Mouse (Mus musculus): Measurements from ENCODE around the gene Syne3.

Syne3 gene

GRCm38 (mm10) chr12:104908024-104908781, 101.4 kb downstream of the Syne3 start:
- in situ Hi-C loops (cut with MboI, MseI): loop anchor here in 1 of 2 experiments (10.0 kb wide), 1 partner anchor 1993 kb away; no protein-coding TSS in a partner anchor

DNA sequence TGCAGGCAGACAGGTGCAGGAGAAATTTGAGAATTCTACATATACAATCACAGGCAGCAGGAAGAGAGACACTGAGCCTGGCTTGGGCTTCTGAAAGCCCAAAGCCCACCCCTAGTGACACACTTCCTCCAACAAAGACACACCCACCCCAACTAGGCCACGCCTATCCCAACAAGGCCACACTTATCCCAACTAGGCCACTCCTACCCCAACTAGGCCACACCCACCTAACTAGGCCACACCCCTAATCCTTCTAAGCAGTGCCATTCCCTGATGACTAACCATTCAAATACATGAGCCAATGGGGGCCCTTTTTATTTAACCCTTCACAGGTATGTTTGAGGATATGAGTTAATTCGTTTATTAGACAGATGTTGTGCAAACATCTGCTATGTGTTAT, 102.5 kb downstream of the Syne3 start:
- in situ Hi-C loops (cut with MboI, MseI): loop anchor here in 1 of 2 experiments (10.0 kb wide), 1 partner anchor 1992 kb away; no protein-coding TSS in a partner anchor

DNA sequence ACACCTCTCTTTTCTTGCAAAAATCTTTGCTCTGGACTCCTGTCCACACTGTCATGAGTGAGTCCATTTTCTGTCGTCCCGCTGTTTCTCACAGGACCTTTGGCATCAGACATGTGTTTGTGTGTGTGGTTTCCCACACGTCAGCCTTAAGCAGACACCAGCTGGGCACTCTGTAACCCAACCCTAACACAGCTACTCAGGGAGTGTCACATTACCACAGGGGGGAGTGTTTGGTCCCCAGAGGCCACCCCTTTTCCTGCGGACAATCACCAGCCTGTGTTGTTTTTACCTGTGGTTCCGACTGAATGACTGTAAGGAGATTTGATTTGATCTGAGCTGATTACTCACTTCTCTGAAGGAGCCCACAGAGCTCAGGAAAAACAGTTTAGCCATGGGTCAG, 105.5 kb downstream of the Syne3 start:
- in situ Hi-C loops (cut with MboI, MseI): loop anchor here in 1 of 2 experiments (10.0 kb wide), 1 partner anchor 1989 kb away; no protein-coding TSS in a partner anchor

DNA sequence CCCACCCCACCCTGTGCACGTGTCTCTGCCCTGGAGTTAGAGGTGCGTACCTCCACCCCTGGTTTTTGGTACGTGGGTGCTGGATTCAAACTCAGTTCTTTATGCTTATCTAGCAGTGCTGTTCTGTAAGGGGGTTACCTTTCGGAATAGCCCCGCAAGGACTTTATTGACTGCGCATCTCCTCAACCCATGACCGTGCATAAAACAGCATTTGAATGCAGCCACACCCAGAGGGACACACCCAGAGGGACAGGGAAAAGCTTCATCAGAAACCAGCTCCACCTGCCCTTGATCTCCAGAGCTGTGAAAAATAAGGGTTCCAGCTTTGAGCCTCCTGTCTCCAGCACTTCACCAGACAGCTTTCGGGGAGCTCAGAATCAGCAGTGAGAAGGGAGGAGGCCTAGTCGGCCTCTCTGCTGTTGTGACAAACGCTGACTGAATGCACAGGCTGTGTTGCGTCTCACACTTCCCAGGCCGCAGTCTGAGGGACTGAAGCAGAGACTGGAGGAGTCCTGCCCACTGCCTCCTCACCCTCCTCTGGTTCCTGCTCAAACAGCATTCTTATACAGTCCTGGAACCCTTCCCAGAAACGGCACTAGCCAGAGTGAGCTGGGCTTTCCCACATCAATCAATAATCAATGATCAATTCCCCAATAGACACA, 107.1 kb downstream of the Syne3 start:
- in situ Hi-C loops (cut with MboI, MseI): loop anchor here in 1 of 2 experiments (10.0 kb wide), 1 partner anchor 1988 kb away; no protein-coding TSS in a partner anchor

- in situ Hi-C loops (cut with MboI, MseI): loop anchor here in 1 of 2 experiments (10.0 kb wide), 1 partner anchor 1987 kb away; no protein-coding TSS in a partner anchor
Measured at GRCm38 (mm10) chr12:104901320-104901719, 108.3 kb downstream of the Syne3 start.

DNA sequence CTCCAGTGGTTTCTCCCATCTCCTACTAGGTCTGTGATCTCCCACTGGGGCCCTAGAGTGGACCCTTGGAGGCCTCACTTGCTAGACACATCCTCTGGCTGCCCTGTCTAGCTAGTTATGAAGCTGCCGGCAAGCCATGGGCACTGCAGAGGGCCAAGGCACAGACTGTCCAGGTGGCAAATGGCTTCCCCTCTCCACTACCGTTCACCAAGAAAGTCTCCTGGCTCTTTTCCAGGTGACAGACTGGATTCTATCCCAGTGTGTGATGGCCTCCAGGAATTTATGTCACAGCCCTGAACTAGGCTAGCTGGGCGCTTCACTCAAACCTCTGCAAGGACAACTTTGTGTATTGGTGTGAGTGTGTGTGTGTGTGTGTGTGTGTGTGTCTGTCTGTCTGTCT, 109.8 kb downstream of the Syne3 start:
- in situ Hi-C loops (cut with MboI, MseI): loop anchor here in 1 of 2 experiments (10.0 kb wide), 1 partner anchor 1985 kb away; no protein-coding TSS in a partner anchor

DNA sequence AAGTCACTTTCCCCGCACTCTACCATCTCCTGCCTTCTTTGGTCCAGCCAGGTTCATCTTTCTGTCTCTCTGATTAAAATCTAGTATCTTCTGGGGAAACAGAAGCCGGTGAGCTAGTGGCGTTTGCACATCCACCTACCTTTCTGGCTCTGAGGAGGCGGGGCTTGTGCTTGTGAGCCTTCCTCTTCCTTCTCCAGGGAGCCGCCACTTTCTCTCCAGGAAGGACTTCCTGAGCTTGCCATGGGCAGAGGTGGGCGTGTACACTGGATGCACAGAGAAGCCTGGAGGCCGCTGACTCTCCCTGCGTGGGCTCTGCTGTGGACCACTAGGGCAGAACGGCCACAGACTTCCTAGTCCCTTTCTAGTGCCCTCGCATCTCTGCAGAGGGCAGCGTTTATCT, 110.4 kb downstream of the Syne3 start:
- in situ Hi-C loops (cut with MboI, MseI): no loop called here

DNA sequence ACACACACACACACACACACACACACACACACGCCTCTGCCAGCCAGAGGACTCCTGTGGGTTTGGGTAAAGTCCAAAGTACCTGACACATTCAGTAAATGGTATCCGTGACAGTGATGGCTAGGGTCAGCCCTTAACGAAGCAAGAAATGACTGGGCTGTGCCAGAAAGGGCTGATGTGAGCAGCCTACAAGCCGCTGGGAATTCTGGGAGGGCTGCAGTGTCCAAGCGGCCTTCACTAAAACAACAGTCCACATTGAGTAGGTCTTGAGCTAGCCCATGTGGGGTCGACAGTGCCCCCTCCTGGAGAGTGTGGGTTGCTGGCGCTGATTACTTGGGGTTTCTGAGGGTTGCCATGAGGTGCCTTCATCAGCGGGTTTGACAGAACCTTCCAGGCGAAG, 110.9 kb downstream of the Syne3 start:
- in situ Hi-C loops (cut with MboI, MseI): no loop called here

- in situ Hi-C loops (cut with MboI, MseI): no loop called here
Measured at GRCm38 (mm10) chr12:104897051-104897618, 112.5 kb downstream of the Syne3 start.

DNA sequence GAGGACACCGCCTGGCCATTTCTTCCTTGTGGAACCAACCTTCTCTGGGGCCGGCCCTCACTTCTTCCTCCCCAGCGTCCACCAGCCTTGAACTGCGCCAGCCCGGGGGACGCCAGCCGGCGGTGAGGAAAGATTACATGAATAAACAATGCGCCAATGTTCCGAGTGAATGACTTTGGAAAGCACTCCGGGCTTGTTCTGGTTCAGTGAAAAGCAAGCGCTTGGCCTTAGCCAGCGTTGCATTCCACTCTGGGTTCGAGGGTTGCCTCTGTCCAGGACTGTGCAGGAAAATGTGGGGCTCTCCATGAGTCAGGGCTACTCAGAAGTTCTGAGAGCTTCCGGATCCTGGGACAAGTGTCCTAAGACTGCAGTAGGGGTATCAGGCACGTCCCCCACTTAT, 113.0 kb downstream of the Syne3 start:
- in situ Hi-C loops (cut with MboI, MseI): no loop called here

GRCm38 (mm10) chr12:104892245-104892644, 117.4 kb downstream of the Syne3 start:
- in situ Hi-C loops (cut with MboI, MseI): no loop called here

DNA sequence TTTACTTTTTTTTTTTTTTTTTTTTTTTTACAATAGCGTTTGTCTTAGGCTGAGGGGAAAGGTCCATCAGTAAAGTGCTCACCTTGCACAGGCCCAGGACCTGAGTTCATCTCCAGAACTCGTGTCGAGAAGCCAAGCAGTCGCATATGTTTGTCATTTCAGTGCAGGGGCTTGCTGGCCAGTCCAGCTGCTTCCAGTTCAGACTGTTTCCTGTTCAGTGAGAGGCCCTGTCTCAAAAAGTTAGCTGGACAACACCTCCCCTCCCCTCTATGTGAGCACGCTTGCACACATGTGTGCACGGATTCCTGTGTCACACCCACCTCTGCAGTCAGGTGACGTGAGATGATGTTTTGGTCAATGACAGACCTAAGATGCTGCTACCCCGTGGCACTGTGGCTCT, 119.5 kb downstream of the Syne3 start:
- in situ Hi-C loops (cut with MboI, MseI): no loop called here

GRCm38 (mm10) chr12:104886104-104886503, 123.5 kb downstream of the Syne3 start:
- in situ Hi-C loops (cut with MboI, MseI): no loop called here

- in situ Hi-C loops (cut with MboI, MseI): no loop called here
Measured at GRCm38 (mm10) chr12:104882533-104882932, 127.1 kb downstream of the Syne3 start.

GRCm38 (mm10) chr12:104882061-104882460, 127.5 kb downstream of the Syne3 start:
- in situ Hi-C loops (cut with MboI, MseI): no loop called here

- in situ Hi-C loops (cut with MboI, MseI): no loop called here
Measured at GRCm38 (mm10) chr12:104881518-104882060, 128.0 kb downstream of the Syne3 start.

DNA sequence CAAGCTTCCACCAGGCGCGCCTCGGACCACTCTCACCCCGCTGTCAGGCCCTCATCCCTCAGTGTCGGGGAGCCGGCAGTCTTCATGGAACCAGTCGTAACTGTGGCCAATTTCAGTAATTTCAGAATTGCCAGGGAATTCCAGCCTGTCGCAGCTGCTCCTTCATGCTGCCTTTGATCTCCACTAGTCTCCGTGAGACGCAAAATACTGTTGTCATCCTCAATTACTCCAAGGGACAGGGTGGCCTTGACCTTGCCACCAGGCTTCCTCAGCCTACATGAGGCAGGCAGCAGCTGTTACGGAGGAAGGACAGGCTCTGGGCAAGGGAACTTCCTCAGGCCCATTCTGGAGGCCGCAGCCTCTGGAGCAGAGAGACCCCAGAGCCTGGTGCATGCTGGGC, 129.2 kb downstream of the Syne3 start:
- in situ Hi-C loops (cut with MboI, MseI): no loop called here
